Mouse (Mus musculus) layer of hippocampus, adult 9-11 months (tissue): ENCODE measurements around the gene 4921511C20Rik.

Experiments used
- DNase-seq: peaks from one replicate; pipeline ENCODE4 v3.0.0; 2022

The 4921511C20Rik gene

DNA sequence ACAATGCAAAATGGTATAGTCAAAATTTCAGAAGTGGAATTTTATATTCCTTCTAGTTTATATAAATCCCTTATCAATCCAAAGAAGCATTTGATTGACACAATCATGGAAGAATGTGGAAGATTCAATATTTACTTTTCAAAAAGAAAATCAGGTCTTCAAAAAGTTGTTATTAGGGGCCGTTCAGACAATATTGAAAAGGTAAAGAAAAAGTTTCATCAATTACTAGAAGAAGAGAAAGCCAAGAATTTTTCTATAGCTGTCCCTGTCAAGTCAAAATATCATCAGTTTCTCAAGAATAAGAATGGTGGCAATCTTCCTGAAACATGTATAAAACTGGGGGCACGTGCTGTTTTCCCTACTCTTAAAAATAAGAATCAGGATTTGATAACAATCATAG is at the start of gene 4921511C20Rik:
TSS of gene 4921511C20Rik (plus strand) at position 301 of the 400 bp plus-strand sequence.
- no peak for DNase-seq
